Mouse (Mus musculus) liver, embryonic 12.5 days (tissue): ENCODE measurements around the gene Dhx35. TPM values are rescaled to one million over a fixed set of nuclear protein-coding genes. Genes with fewer than 3 reads are reported as not detected.

Experiments
- polyA plus RNA-seq: library from polyadenylated mRNA; unstranded; fragments of >200 nt; fragmentation: Nextera tagmentation; extraction: Ambion mirVana; gene quantifications from 2 replicates; pipeline ENCODE4 v1.2.1, GENCODE M21; 2016

Dhx35 gene
- polyA plus RNA-seq, 1 experiment from 2014 or later = 7.1 TPM

Other genes starting within 250 kb of the Dhx35 start
- gene Slc32a1, start 184.0 kb upstream of the Dhx35 start, polyA plus RNA-seq = not detected in 2 replicates
- gene Actr5, start 169.9 kb upstream of the Dhx35 start, polyA plus RNA-seq = 12.5 and 13.3 TPM in 2 replicates
- gene Ppp1r16b, start 129.4 kb upstream of the Dhx35 start, polyA plus RNA-seq = 1.9 and 2.0 TPM in 2 replicates
- gene Fam83d, start 26.7 kb upstream of the Dhx35 start, polyA plus RNA-seq = 20.7 and 21.7 TPM in 2 replicates